Mouse (Mus musculus) forelimb bud, embryonic 11.5 days (tissue): ENCODE data around the gene Hist1h2bl.

Source experiments
- DNase-seq: peaks from one replicate; pipeline ENCODE4 v3.0.0-alpha.2; 2012; ENCODE audit warnings: low read depth, low spot score

The Hist1h2bl gene

GRCm38 (mm10) chr13:21722993-21723836 is 7.3 kb upstream of the Hist1h2bl start:
- peak; percentile 47 for DNase-seq

DNA sequence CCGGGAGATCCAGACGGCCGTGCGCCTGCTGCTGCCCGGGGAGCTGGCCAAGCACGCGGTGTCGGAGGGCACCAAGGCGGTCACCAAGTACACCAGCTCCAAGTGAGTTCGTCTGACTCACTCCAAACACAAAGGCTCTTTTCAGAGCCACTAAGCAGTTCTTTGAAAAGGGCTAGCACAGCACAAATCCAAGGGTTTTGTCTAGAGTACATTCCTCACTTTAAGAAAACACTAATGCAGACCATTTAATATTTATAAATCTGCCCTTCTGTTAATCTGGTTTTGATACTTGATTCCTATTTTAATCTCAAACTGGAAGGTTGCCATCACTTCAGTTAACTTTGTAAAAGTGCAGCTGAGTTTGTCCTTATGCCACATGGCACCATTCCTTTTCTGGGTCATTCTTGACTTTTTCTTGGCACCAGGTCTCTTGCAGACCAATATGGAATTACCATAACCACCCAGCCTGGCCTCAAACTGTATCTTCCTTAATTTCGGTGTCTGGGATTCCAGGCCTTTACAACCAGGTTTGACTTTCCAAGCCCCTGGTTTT is 6.5 kb upstream of the Hist1h2bl start:
- peak; percentile 68 for DNase-seq

DNA sequence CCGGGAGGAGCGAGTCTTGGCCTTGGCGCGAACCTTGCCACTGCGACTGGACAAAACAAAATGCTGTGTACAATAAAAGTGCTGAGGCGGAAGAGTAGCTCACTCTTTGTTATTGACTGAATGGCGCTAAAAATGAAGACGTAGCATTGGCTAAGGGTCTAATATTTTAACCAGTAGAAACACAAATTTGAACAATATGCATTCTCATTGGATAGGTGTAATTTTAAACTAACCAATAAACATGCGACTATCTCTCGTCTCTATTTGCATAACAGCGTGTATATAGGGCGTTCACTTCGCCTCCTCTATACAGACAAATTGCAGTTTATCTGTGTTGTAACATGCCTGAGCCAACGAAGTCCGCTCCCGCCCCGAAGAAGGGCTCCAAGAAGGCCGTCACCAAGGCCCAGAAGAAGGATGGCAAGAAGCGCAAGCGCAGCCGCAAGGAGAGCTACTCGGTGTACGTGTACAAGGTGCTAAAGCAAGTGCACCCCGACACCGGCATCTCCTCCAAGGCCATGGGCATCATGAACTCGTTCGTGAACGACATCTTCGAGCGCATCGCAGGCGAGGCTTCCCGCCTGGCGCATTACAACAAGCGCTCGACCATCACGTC is 5.9 kb upstream of the Hist1h2bl start, which contains the start of gene Hist1h2bm:
Gene Hist1h2bm (plus strand): TSS at position 288 of the 616 bp plus-strand sequence.
- peak; percentile 95 for DNase-seq

GRCm38 (mm10) chr13:21721107-21721756 is 5.3 kb upstream of the Hist1h2bl start:
- peak; percentile 43 for DNase-seq

DNA sequence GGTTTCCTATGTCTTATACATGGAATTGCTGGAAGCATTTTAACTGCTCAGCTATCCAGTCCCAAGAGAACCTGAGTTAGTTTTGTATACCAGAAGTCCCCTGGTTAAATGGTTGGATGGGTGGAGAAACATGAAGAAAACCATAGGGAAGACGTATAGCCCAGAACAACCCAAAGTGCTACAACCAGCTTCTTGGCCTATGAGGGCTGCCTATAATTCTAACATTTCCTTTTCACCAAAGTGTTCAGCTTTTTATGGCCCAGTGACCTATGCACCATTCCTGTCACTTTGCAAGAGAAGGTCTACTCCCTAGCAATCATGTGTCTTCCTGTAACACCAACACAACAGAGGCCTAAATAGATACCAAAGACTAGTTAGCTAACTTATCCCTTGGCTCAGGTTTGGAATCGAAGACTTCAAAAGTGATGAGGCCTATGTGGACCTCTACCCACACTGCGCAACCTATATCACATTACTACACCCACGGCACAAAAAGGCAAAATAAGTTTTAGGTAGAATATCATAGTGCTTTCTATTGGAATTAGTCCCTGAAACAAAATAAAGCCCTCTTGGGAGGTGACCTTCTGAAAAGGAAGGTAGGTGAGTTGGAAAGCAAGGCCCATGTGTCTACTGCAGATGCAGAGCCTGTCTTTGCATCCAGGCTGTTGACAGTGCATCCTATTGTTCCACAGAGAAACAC is 2.6 kb upstream of the Hist1h2bl start:
- peak; percentile 55 for DNase-seq

- peak; percentile 96 for DNase-seq
Observed at GRCm38 (mm10) chr13:21717397-21718357, 1.7 kb upstream of the Hist1h2bl start, which contains the start of gene Hist1h3h. Hist1h3h (plus strand) TSS chr13:21717659.

- peak; percentile 77 for DNase-seq
Observed at GRCm38 (mm10) chr13:21716540-21717391, 823 bp upstream of the Hist1h2bl start.

- DNase-seq, result peak; percentile 47
Observed at GRCm38 (mm10) chr13:21715131-21715863, 646 bp downstream of the Hist1h2bl start.

- DNase-seq, result peak; percentile 79
Observed at GRCm38 (mm10) chr13:21714725-21715124, 1.2 kb downstream of the Hist1h2bl start.

- DNase-seq, result no peak
Observed at GRCm38 (mm10) chr13:21711698-21712097, 4.2 kb downstream of the Hist1h2bl start.

DNA sequence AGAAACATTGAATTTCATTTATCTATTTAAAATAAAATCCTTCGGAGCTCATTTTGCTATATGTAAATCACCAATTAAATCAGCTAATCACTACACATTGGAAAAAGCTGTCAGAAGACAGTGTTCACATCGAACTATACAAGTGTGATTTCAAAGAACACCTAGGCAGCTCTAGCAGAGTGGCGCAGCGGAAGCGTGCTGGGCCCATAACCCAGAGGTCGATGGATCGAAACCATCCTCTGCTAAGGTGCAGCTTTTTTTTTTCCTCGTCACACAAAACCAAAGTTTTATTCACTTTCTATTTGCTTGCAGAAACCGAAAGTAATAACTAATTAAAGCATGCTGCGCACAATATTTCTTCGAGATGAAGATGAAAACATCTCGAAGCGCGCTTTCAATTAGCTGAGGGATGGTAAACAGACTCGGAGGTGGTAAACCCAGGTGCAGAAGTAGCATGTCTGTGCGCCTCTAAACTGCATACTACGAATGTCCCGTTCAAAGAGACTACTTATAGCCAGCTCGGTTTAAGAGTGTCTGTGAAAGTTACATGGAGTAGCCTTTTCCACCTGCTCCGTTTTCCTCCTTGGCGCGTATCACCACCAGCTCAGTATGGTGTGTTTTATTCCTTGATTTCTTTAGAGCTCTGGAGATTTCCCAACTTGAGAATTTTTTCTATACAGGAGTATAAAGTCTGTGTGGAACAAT is 5.0 kb downstream of the Hist1h2bl start:
- peak; percentile 81 for DNase-seq

GRCm38 (mm10) chr13:21710031-21710711 is 5.8 kb downstream of the Hist1h2bl start:
- peak; percentile 87 for DNase-seq

DNA sequence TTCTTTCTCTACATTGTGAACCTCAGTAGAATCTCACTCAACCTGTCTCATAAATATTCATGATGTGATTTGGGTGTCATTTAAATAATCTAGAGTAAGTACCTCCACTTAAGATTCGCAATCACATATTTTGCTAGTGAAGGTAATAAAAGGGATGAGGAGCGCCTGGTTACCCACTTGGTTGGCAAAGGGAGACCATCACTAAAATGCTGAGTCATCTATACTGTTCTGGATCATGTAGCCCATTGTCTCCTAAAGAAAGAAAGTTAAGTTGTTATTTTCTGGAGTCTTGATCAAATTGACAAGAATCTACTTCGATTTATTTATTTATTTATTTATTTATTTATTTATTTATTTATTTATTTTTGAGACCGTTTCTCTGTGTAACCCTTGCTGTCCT is 9.3 kb downstream of the Hist1h2bl start:
- DNase-seq, result no peak

DNA sequence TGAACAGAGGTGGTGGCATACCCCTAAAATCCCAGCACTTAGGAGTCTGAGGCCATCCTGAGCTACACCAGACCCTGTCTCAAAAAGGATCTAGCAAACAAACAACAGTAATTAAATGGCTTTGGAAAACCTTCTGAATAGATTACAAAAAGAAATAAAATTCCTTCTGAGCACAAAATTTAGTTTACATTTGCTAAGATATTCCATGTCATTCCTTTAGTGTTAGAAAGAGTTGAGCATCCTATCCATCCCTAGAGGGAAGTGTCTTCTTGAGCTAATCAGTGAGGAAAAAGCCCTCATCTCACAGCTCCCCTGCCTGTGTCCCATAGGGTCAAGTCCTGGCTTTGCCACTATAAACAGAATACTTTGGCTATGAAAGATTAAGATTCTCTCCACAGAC is 18.1 kb downstream of the Hist1h2bl start, which contains the start of gene Olfr1359:
Gene Olfr1359 (plus strand): TSS at position 301 of the 400 bp plus-strand sequence.
- DNase-seq, result no peak

GRCm38 (mm10) chr13:21677305-21677704 is 38.6 kb downstream of the Hist1h2bl start, which contains the start of gene Olfr1360:
Olfr1360 (minus strand) TSS chr13:21677405.
- no peak for DNase-seq
